Mouse (Mus musculus) thymus, adult 2 months (tissue): ENCODE data around the gene Prdm10.

Experiments used
- CTCF ChIP-seq: fragments of 200-500 bp; IDR thresholded peaks from 2 replicates; pipeline ENCODE4 v1.5.1; 2012; ENCODE audit warnings: mild to moderate bottlenecking, control low read depth, low read length, moderate library complexity, borderline replicate concordance; ENCODE audit not compliant: control insufficient read depth, poor library complexity, insufficient read depth; ENCODE audit errors: extremely low read depth
- POLR2A ChIP-seq: fragments of 200-500 bp; IDR thresholded peaks from 2 replicates; pipeline ENCODE4 v1.6.1; 2012; ENCODE audit warnings: mild to moderate bottlenecking, low read length, control low read depth, moderate library complexity; ENCODE audit not compliant: control insufficient read depth, poor library complexity, insufficient read depth; ENCODE audit errors: extremely low read depth

DNA sequence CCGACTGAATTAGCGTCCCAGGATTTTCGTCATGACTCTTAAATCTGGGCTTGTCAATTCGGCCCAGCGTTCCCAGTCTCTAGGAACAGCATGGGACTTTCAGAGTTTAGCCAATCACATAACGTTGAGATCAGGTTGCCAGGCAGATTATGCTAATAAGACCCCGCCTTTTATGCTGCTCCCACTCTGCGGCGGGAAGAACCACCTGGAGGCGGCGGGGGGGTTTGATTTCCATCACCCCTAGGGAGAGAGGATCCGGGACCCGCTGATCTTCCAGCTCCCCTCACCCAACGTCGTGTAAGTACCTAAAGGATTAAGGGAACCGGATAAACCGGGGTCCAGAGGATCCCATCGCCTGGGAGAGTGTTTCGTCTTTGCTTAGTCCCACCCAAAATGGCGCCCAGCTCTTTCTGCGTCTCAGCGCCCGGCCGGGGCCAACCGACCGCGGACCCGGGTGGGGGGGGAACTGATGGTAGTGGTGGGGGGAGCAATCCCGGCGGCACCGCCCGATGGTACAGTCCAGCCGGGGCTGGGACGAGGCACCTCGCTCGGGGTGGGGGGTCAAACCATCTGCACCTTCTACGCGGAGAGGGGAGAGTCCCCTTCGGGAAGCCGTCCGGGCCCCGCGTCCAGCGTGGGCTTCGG, at the start of gene Prdm10:
- no peak; the same call in none of the 2 replicates for TF ChIP-seq POLR2A
- TF ChIP-seq CTCF = no peak; the same call in 1 of the 2 replicates
